Mouse (Mus musculus) right cerebral cortex, adult 18-20 months (tissue): ENCODE measurements at regions not wholly inside any gene's neighbourhood (a gene's known extent, or its start where the extent isn't known, plus 50 kb on each side); places are given as distances from the start of the nearest gene placed in this dataset.
"Not testable (repeated sequence)": the region's sequence is repeated elsewhere in the genome, so short reads cannot be mapped to it uniquely, and the experiment has no call there.

Source experiments
- DNase-seq: peaks from one replicate; pipeline ENCODE4 v3.0.0; 2022; ENCODE audit warnings: mixed read lengths

GRCm38 (mm10) chr5:102123285-102123684 is 53.6 kb upstream of the Wdfy3 start:
- peak; percentile 75 for DNase-seq

- peak; percentile 53 for DNase-seq
Measured at GRCm38 (mm10) chr5:102126737-102127136, 57.0 kb upstream of the Wdfy3 start.

DNA sequence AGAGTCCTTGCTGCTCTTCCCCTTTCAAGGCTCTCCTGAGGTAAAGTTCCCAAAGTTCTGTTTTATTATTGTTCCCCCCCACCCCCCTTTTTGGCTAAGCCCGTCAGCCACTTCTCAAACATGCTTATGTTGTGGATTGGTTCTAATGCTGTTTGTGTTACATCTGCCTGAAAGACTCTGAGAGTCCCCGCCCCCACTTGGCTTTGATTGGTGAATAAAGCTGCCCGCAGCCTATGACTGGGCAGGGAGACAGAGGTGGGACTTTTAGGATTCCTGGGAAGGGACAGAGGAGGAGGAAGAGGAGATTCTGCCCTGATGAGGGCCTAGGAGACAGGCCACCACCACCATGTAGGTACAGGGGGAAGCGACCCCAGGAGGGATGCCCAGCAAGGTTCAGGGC is 78.3 kb upstream of the Wdfy3 start:
- DNase-seq = no peak

- DNase-seq = peak; percentile 85
Measured at GRCm38 (mm10) chr5:102149481-102150129, 79.9 kb upstream of the Wdfy3 start.

DNA sequence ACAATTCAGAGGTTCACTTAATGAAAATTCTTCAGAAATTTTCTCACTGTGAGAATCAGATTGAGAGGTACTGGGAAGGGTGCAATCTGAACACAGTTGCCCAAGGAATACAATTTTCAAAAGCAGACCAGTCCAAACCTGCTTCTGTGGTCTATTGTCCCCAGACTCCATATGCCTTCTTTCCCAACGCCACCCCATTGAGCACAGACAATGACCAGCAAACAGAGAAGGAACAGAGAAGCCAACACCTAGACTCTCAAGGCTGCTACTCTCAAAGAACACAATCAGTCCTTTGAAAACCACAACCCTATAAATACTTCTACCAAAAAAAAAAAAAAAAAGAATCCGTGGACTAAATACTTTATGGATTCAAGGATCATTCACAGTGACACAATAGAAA is 89.9 kb upstream of the Wdfy3 start:
- no peak for DNase-seq

DNA sequence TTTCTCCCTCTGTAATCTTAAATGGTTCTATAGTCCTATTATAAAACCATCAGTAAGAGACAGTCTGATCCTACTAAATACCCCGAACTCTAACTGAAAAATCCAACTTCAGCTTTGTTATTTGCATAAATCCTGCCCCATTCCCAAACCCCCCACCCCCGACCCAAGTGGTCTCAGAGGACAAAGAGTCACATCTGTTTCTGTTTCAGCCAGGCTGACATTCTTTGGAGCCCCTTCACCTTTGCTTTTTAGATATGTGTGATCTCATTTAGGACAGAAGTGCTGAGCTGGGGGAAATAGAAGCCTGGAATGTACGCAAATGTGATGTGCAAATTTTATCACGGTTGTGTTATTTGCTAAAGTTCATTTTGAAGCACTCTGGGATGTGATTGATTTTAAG is 98.3 kb upstream of the Wdfy3 start:
- no peak for DNase-seq

DNA sequence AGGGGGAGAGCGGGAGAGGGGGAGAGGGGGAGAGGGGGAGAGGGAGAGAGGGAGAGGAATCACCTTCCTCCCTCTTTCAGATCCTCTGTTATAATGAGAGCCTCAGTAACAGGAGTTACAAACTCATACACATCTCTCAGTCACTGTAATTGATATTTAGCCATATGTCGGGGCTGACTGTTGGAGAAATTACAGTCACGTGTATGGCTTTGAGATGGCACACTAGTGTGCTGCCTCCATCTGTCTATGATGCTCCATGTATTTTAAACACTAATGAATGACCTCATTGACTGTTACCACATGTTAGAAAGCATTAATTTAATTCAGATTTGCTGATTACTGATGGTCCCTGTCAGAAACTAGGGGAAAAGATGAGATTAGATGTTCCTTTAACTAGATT is 102.1 kb upstream of the Wdfy3 start:
- DNase-seq = no peak

DNA sequence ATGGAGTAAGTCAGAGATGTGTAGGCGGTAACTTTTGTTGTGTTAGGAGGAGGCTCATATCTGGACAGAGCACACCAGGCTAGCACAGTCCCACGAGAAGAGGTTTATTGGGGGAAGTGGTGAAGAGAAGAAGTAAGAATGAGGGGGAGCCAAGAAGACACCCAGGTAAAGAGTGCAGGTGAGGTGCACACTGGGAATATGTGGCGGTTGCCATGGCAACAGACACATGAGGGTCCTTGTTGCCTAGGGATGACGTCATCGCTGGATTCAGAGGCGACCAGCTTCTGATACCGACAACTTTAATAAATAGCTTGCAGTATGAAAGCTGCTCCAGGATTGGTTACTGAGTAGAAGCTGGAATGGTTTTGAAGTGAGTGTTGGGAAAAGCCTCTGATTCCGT is 110.5 kb upstream of the Wdfy3 start:
- DNase-seq = no peak

GRCm38 (mm10) chr5:102188951-102189350 is 119.2 kb upstream of the Wdfy3 start:
- DNase-seq = not testable (repeated sequence)

GRCm38 (mm10) chr5:102206456-102206855 is 136.7 kb upstream of the Wdfy3 start:
- no peak for DNase-seq

GRCm38 (mm10) chr5:102206953-102207352 is 137.2 kb upstream of the Wdfy3 start:
- DNase-seq = peak; percentile 70

DNA sequence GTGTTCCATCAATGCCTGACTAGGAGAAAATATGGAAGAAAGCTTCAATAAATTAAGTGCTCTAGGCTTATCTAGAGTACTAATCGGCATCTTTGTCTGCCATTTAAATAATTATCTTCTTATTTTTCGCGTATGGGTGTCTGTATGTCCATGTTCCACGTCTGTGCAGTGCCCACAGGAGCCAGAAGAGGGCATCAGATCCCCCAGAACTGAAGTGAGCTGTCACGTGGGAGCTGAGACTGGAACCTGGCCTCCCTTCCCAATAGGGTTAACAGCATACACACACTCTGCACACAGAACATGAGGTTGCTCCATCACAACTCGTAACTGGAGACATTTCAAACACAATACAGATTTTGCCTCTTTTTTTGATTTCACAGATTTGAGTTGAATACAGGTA is 143.4 kb upstream of the Wdfy3 start:
- DNase-seq = no peak

DNA sequence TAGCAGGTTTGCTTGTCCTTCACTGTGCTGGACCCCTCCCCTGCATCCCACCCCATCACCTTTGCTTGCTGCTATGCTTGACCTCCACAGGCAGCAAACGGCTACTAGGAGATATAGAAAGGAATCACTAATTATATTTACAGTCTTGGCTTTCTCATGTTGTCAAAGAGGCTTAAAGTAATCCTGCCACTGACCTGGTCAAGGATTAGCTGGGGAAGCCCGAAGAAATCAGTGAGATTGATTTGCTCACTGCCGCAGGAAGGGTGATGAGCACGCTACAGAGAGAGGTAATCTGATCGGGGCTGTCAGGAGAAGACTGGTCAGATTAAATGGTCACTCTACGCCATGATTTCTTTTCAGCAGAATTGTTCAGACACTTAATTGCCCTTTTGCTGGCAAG is 157.4 kb upstream of the Wdfy3 start:
- DNase-seq = no peak

DNA sequence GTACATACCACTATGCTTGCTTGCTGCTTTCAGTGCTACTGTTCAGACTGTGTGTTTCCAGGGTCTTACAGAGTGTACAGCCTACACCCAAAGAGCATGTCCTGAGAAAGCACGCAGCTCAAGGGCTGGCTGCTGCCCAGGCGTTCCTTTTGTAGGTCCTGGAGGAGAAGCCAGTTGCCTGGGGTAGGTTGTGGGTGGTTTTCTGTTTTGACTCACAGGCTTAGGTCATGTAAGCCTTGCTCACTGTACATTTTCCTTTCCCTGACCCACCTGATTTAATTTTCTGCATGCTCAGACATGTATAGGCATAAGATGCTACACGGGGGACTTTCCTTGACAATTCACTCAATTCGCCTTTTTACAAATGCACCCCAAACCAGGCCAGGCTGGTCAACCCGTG is 172.9 kb upstream of the Wdfy3 start:
- no peak for DNase-seq

- DNase-seq = no peak
Measured at GRCm38 (mm10) chr5:102244706-102245105, 175.0 kb upstream of the Wdfy3 start.

DNA sequence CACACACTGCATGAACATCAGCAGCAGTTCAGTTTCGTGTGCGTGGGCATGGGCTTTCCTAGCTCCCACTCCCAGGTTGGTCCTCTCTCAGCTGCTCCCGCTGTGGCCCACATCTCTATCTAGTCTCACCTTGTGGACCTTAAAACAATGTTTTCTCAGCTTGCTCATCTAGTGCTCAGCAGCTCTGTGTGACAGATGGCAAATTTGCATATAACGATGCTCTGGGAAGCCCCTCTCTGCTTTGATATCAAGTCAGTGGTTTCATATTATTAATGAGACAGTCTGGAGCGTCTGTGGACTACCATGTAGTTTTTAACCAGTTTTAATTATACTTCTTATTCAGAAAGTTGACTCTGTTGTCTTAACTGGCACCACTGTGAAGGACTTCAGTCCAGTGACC is 179.0 kb upstream of the Wdfy3 start:
- no peak for DNase-seq

- no peak for DNase-seq
Measured at GRCm38 (mm10) chr5:102251076-102251475, 181.4 kb upstream of the Wdfy3 start.

- no peak for DNase-seq
Measured at GRCm38 (mm10) chr5:102253786-102254185, 184.1 kb upstream of the Wdfy3 start.

DNA sequence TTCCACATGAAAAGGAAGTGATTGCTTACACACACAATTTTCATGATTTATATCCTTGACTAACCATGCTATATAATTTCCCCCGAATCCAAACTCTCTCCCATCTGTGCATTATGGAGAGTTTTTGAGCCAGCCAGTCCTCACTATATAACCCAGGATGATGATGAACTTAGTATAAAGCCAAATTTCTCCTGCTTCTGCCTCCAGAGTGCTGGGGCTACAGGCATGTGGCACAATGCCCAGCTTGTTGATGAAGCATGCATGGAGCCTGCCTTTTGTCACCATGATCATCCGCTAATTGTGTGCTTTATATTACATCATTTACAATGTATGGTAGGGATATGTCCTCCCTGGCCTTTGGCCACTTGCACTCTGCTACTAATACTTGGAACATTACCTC is 187.4 kb upstream of the Wdfy3 start:
- no peak for DNase-seq

DNA sequence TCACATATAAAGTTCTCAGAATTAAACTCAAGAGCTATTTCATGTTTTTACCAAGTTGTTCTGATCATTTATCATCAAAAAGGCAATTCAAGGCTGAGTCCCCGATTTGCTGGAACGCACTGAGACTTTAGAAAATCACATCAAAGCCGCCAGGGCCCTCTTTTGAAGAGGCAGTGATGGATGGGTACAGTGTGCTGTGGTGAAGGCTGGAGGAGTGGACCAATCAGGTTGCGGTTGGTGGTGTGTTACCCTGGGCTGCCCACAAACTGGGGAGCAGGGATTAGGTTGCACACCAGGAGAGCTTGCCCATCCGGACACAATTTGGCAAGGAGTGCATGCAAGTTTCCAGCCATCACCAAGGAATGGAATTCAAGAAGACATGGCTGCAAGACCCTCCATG is 191.9 kb upstream of the Wdfy3 start:
- no peak for DNase-seq

GRCm38 (mm10) chr5:102266451-102266850 is 196.7 kb upstream of the Wdfy3 start:
- no peak for DNase-seq

- DNase-seq = no peak
Measured at GRCm38 (mm10) chr5:102267150-102267549, 197.4 kb upstream of the Wdfy3 start.

- no peak for DNase-seq
Measured at GRCm38 (mm10) chr5:102269204-102269603, 199.5 kb upstream of the Wdfy3 start.

- no peak for DNase-seq
Measured at GRCm38 (mm10) chr5:102275621-102276020, 205.6 kb upstream of the Arhgap24 start.

DNA sequence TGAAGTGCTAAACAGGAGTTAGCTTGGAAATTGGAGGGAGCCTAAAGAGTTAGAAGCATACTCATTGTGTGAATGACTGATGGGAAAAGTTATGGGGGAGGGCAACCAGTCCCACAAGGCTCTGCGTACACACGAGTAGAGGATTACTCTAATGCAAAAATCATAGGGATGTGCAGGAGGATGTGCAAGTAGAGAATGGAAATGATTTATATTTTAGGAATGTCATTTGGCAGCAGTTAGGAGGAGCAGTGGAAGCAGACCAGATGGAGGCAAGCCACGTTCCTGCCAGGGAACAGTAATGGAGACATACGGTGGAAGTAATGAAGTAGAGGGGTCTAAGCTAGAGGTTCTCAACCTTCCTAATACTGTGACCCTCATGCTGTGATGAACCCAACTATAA is 194.1 kb upstream of the Arhgap24 start:
- peak; percentile 8 for DNase-seq

- no peak for DNase-seq
Measured at GRCm38 (mm10) chr5:102290866-102291265, 190.3 kb upstream of the Arhgap24 start.
